Mouse (Mus musculus) liver, postnatal 0 days (tissue): ENCODE measurements at regions not wholly inside any gene's neighbourhood (a gene's known extent, or its start where the extent isn't known, plus 50 kb on each side); places are given as distances from the start of the nearest gene placed in this dataset.

Experiments
- CTCF ChIP-seq: sonication (generic); IDR thresholded peaks from 2 replicates; pipeline ENCODE4 v1.5.1; 2016; ENCODE audit warnings: antibody characterized with exemption, low read depth
- EP300 ChIP-seq: IDR thresholded peaks from 2 replicates; pipeline ENCODE4 v1.6.1; 2016; ENCODE audit warnings: antibody characterized with exemption, low read depth, mild to moderate bottlenecking

GRCm38 (mm10) chr9:87341438-87341837 lies 86.1 kb upstream of the Cep162 start:
- TF ChIP-seq EP300 (no peak), CTCF (no peak)
